Comparison of ENCODE assay signal across 17 mouse cellular contexts in the genomic region with DNA sequence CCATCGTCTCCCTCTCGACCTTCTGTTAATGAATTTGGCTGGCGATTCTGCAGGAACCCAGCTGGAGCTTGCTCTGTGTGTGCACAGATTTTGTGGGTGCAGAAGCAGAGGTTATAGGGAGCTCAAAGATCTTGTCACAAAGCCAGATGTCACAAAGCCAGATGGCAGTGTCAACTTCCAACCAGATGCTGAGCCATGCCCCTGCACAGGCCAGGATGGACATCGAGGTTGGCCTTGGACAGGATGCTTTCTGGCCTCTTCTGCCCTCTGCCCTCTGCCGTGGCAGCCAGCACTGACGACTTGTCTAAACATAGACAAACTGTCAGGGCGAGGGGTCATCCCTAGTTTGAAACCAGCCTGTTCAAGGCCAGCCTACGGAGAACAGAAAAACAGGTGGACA. TPM values are rescaled to one million over a fixed set of nuclear protein-coding genes. Genes with fewer than 3 reads are reported as not detected.
A peak's percentile ranks its signal among the peaks of the same experiment; 100 is the strongest.
DNase-seq lines count a peak whose midpoint lies in the region; ATAC-seq and TF ChIP-seq lines count a peak whose summit lies in the region.
"Had no signal": no experiment of that assay in that cellular context is flagged by ENCODE, and none has a peak within 500 bp of the region (broad histone marks: within the 10 kb centered on the region; RNA-seq: fewer than 3 reads in every experiment).

No protein-coding gene starts in this region.

- peak overlapping the region; percentile 82 for H3K27ac ChIP-seq in liver, adult 2 months (replicated peaks; ENCODE audit: insufficient read depth, low read depth, low read length)
- peak overlapping the region; percentile 70; the same call in 1 of the 2 replicates for H3K27ac ChIP-seq in liver, embryonic 15.5 days (replicated peaks)
- H3K27ac ChIP-seq: heart, adult 2 months; hindbrain, embryonic 14.5 days had no signal

- no peaks in the 10 kb centered on the region for H3K79me2 ChIP-seq in liver, adult 2 months (ENCODE audit: control insufficient read depth, insufficient read depth, low read length)

- WGBS in liver, adult 2 months, result 7% methylated on average over 8 of the region's 8 CpGs
- 65% methylated on average over 8 of the region's 8 CpGs for WGBS in liver, embryonic 15.5 days (ENCODE audit: insufficient replicate concordance)

- ATAC-seq in liver, embryonic 15.5 days (ENCODE audit: insufficient read depth), result peak; percentile 69
- ATAC-seq: forebrain, embryonic 16.5 days; midbrain, embryonic 16.5 days had no signal

- TF ChIP-seq CTCF in liver, adult 2 months (IDR thresholded peaks at IDR 0.05; ENCODE audit: low read depth, low read length), result no peak

- peaks cover 18% of the 10 kb centered on the region for H3K4me1 ChIP-seq in liver, adult 2 months (ENCODE audit: control insufficient read depth, insufficient read depth, low read length)
- H3K4me1 ChIP-seq in liver, embryonic 15.5 days (replicated peaks), result peaks cover 30% of the 10 kb centered on the region

- H3K9ac ChIP-seq in liver, adult 2 months (ENCODE audit: low read depth, low read length), result peak overlapping the region; percentile 48
- H3K9ac ChIP-seq in liver, embryonic 15.5 days, result no peak overlapping the region
- H3K9ac ChIP-seq: hindbrain, embryonic 14.5 days had no signal

- peak; percentile 43 for DNase-seq in kidney, adult 9 months
- no peak for DNase-seq in kidney, adult 8-10 months
- peak; percentile 100 for DNase-seq in liver, adult 2 months (ENCODE audit: extremely low read depth, low read depth, low spot score)
- peak; percentile 43 for DNase-seq in lung, postnatal 25 days (ENCODE audit: low spot score)
- DNase-seq in spleen, postnatal 36 days (ENCODE audit: low spot score in 2 of 2), result no peak
- DNase-seq in layer of hippocampus, adult 18-20 months (ENCODE audit: low spot score in 2 of 2), result no peak
- DNase-seq: adrenal gland, postnatal 10 days; cerebellum, adult 9-11 months; embryo, embryonic 11 days; thymus, adult 2 months had no signal

- peaks cover 9% of the 10 kb centered on the region; the same call in 1 of the 2 replicates for H3K36me3 ChIP-seq in liver, adult 2 months (ENCODE audit: control insufficient read depth, insufficient read depth, low read length)
- H3K36me3 ChIP-seq in liver, embryonic 15.5 days (replicated peaks), result no peaks in the 10 kb centered on the region

- no peak overlapping the region; the same call in 1 of the 2 replicates for H3K4me3 ChIP-seq in liver, adult 2 months (ENCODE audit: insufficient read depth, low read depth, low read length)
- no peak overlapping the region for H3K4me3 ChIP-seq in liver, embryonic 15.5 days (replicated peaks)
- H3K4me3 ChIP-seq: erythroblast, embryonic 14.5 days; gastrocnemius, adult 2 months; heart, adult 2 months had no signal

- H3K9me3 ChIP-seq in liver, embryonic 15.5 days (replicated peaks), result no peaks in the 10 kb centered on the region

- no peak overlapping the region for H3K4me2 ChIP-seq in liver, embryonic 15.5 days
- H3K4me2 ChIP-seq: hindbrain, embryonic 14.5 days had no signal

- TF ChIP-seq POLR2A in liver, adult 2 months (IDR thresholded peaks at IDR 0.05; ENCODE audit: extremely low read depth, insufficient read depth, low read length), result no peak

- H3K27me3 ChIP-seq in liver, adult 2 months (ENCODE audit: control insufficient read depth, insufficient read depth, low read length), result no peaks in the 10 kb centered on the region
- H3K27me3 ChIP-seq in liver, embryonic 15.5 days, result no peaks in the 10 kb centered on the region

RNA-seq across cellular contexts. Expression of a gene that starts 14.3 kb away (rescaled TPM):
- 626 and 693 TPM in 2 replicates for total RNA-seq in liver, adult 2 months (2014; rRNA removed)
- polyA plus RNA-seq in liver, adult 2 months (2012; rRNA removed), result 602 and 616 TPM in 2 replicates
- 13.2 and 23.3 TPM in 2 replicates for polyA plus RNA-seq in liver, embryonic 15.5 days (2015; fragmentation: Nextera tagmentation; extraction: Ambion mirVana)
- 10 to 100 TPM; 10.4 to 10.5 TPM for total RNA-seq in layer of hippocampus, adult 18-20 months (2021)

RNA-seq across cellular contexts. Expression of a gene that starts 14.4 kb away (rescaled TPM):
- 1.9 and 2.1 TPM in 2 replicates for total RNA-seq in liver, adult 2 months (2014; rRNA removed)
- polyA plus RNA-seq in liver, adult 2 months (2012; rRNA removed), result 5.2 and 5.4 TPM in 2 replicates
- polyA plus RNA-seq in liver, embryonic 15.5 days (2015; fragmentation: Nextera tagmentation; extraction: Ambion mirVana), result 1.3 and 1.4 TPM in 2 replicates
- total RNA-seq in layer of hippocampus, adult 18-20 months (2021), result 10 to 100 TPM; 22.6 to 24.4 TPM

RNA-seq across cellular contexts. Expression of a gene that starts 43.3 kb away (rescaled TPM):
- total RNA-seq in liver, adult 2 months (2014; rRNA removed), result 9.3 and 11.4 TPM in 2 replicates
- polyA plus RNA-seq in liver, adult 2 months (2012; rRNA removed), result 9.4 and 11.6 TPM in 2 replicates
- polyA plus RNA-seq in liver, embryonic 15.5 days (2015; fragmentation: Nextera tagmentation; extraction: Ambion mirVana), result 2.2 and 2.4 TPM in 2 replicates
- 10 to 100 TPM; 11.6 to 14.3 TPM for total RNA-seq in layer of hippocampus, adult 18-20 months (2021)

RNA-seq across cellular contexts. Expression of a gene that starts 43.8 kb away (rescaled TPM):
- 11.7 and 14.2 TPM in 2 replicates for total RNA-seq in liver, adult 2 months (2014; rRNA removed)
- polyA plus RNA-seq in liver, adult 2 months (2012; rRNA removed), result 20.2 and 24.3 TPM in 2 replicates
- 25.6 and 25.9 TPM in 2 replicates for polyA plus RNA-seq in liver, embryonic 15.5 days (2015; fragmentation: Nextera tagmentation; extraction: Ambion mirVana)
- 10 to 100 TPM; 84.7 to 91.2 TPM for total RNA-seq in layer of hippocampus, adult 18-20 months (2021)

RNA-seq across cellular contexts. Expression of a gene that starts 57.4 kb away (rescaled TPM):
- total RNA-seq in liver, adult 2 months (2014; rRNA removed), result 19.6 and 24.8 TPM in 2 replicates
- polyA plus RNA-seq in liver, adult 2 months (2012; rRNA removed), result 10.3 and 11.6 TPM in 2 replicates
- polyA plus RNA-seq in liver, embryonic 15.5 days (2015; fragmentation: Nextera tagmentation; extraction: Ambion mirVana), result 7.6 and 8.8 TPM in 2 replicates
- total RNA-seq in layer of hippocampus, adult 18-20 months (2021), result 10 to 100 TPM; 54.7 to 55.3 TPM

Comparison
In these comparisons a context has a peak if more than half of its experiments do, and no peak if none do; other contexts are left out.
1. DNase-seq: peak in kidney, adult 9 months (single experiment), liver, adult 2 months (single experiment) and lung, postnatal 25 days (single experiment); none in kidney, adult 8-10 months (0 of 2), spleen, postnatal 36 days (0 of 2) and layer of hippocampus, adult 18-20 months (0 of 2).
2. RNA of a gene that starts 14.3 kb away (total RNA-seq): 626 to 693 TPM in liver, adult 2 months; 10.4 to 10.5 TPM in layer of hippocampus, adult 18-20 months; every median in the first group is over 10 times any median in the second.